Mouse (Mus musculus) cerebellum, adult 18-20 months (tissue): Measurements from ENCODE around the gene Erc1.
A peak's percentile ranks its signal among the peaks of the same experiment; 100 is the strongest.
"Not testable (repeated sequence)": the region's sequence is repeated elsewhere in the genome, so short reads cannot be mapped to it uniquely, and the experiment has no call there.

Experiments
- DNase-seq, 2 experiments: peaks; one replicate each; pipeline ENCODE4 v3.0.0; 2021

The Erc1 gene

DNA sequence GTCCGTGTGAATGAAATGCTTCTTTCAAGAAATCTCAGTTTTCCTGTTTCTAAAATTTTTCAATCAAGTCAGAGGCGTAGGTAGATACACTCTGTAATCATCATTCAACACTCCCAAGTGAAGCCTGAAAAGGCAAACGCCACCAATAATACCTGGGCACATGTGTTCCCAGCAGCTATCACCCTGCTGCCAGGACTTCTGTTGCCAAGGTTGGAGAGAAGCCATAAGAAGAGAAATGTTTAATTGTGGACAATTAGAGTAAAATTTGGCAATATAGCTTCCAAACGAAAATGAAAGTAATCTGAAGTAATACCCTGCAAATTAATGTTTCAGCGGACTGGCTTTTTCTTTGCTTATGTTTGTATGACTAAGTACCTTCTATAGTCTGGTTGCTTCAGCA, 140.1 kb downstream of the Erc1 start:
- peak; percentile 42 to 43 for DNase-seq

DNA sequence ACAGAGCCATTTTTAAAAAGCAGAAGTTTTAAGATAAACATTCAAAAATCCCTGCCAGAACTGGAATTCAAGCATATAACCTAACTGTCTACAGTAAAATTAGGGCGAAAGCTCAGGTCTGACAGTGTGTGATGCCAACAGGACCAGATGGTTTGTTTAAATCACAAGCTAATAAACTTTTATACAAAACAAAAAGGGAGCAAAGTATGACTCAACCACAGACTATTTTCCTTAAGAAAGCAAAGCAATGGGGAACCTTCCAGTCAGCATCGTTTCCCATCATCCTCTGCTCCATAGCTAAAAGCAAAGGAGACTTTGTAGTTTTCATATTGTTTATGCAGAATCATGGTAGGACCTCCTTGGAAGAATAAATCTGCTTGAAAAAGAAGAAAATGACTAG, 143.1 kb downstream of the Erc1 start:
- no peak for DNase-seq

DNA sequence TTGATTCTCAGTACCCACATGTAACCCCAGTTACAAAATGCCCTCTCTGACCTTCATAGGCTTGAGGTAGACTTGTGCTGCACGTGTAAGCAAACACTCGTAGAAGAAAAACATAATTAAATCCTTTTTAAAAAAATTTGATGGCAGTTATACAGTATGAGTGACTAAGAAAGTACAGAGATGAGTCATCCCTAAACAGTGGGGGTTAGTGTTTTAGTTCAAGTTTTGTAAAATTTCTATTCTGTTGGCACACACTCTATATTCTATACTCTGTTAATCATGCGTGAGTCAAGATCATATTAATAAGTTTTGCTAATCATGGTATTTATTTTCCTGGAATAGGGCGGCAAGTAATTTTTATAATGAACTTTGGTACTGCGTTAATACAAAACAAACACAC, 155.2 kb downstream of the Erc1 start:
- DNase-seq = no peak

DNA sequence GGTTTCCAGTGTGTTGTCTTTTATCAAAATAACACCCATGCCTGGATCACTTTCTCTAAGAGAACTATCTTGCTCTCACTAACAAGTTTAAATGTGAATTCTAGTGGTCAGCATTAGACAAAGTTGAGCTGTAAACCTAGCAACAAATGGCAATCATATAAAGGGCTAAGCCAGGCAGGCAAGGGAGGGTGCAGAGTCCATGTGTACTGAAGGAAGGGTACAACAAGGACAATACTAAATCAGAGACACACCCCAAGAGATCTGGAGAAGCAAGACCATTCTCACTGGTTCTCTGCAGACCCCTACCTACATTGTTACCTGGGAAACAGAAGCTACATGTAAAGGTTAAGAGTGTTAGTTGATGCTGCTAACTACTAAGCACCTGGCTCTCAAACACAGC, 161.5 kb downstream of the Erc1 start:
- DNase-seq = no peak

DNA sequence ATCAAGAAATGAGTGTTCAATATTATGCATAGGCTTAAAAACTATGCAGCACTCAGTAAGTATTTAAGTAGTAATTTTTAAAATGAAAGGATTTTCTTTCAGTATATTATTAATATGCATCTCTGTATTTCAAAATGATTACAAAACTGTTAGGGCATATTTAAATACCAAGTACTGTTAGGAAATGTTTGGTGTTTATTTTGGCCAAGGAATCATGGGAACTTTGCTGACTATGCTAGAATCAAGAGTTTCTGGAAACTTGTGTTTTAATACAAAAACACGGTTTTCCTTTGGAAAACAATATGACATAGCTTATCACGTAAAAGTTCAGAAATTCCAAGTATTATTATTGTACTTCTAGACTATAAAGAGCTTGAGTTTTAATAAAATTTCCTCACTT, 167.2 kb downstream of the Erc1 start:
- DNase-seq = no peak

DNA sequence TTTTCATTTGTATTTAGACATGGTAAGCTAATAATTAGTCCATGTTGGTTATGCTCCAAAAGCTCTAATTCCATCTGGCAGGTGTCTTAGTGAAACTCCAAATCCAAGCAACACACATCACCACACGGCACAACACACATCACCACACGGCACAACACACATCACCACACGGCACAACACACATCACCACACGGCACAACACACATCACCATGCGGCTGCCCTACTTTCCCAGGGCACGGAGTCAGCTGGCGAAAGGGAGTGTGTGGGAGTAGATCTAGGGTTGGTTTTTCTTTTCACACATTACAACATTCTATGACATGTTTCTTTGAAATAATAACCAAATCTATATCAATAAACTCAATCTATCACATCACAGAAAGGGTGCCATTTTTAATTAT, 173.2 kb downstream of the Erc1 start:
- DNase-seq = peak; percentile 24 to 36

DNA sequence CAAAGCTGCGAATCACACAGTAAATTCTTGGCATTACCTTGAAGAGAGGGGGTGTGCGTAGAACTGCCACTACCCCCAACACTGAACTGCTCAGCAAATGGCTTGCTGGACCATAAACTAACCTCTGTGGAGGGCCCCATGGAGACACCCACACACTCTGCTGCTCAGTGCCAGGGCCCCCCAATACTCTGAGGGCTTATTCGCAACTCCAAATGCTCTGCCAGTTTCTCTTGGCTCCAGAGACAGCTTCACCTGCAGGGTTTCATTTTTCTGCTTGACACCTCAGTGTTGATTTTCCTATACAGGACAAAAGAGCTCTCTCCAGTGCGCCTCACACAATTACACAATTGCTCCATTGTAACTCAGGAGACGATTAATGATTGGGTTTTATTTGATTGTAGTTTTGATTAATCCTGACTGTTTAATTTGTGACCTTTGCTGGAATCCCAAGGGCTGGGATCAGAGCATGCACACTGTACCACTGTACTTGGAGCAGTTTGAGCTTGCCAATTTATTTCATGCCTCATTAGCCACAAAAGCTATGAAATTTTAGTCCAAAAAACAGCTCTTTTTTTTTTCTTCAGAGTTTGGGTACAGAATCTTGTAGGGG, 173.7 kb downstream of the Erc1 start:
- peak; percentile 75 to 78 for DNase-seq

DNA sequence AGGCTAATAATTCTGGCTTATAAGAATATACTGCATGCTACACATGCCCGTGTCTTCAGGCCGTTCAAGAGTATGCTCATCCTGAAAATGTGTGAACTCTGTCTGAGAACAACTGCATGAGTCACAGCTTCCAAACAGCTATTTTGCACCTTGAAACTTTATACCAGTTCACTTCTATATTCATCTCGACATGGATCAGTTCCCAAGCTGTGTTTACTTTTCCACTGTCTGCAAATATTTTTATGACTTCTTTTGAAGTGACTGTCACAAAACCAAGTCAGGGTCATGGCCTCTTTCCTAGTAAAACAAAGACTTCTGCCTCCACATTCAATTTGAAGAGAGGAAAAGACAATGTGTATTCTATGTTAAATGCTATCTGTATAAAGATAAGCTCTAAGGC, 178.2 kb downstream of the Erc1 start:
- DNase-seq = no peak

DNA sequence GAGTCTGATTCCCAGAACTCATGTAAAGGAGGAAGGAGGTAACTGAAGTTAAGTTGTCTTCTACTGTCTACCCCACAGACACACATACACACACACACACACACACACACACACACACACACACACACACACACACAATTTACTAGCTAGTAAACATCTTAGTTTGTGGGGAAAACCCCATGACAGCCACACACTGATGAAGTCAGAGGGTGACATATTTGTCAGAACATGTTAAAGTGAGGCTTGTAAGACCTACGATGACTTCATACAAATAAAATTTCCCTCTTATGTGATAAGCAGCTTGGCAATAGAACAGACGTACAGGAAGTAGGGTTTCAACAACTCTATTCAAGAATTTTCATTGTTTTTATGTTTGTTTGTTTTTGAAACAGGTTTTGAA, 185.0 kb downstream of the Erc1 start:
- no peak for DNase-seq

DNA sequence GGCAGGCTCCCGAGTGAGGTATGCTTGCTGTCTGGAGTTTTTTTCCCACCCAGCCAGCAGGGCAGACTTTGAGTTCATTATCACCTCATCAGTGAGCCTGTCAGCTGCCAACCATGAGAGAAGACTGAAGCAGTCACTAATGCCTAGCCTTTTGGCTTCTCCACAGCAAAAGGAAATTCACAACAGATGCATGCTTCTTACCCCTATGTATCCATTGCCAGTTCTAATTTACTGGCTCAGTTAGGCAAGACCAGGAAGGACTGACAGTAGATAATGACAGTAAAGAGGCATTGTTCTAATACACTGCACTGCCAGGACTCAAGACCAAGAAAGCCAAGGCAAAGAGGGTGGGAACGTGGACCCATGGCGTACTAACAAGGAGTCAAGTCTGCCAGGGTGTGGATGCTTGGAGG, 186.9 kb downstream of the Erc1 start:
- DNase-seq = peak; percentile 62 to 66

DNA sequence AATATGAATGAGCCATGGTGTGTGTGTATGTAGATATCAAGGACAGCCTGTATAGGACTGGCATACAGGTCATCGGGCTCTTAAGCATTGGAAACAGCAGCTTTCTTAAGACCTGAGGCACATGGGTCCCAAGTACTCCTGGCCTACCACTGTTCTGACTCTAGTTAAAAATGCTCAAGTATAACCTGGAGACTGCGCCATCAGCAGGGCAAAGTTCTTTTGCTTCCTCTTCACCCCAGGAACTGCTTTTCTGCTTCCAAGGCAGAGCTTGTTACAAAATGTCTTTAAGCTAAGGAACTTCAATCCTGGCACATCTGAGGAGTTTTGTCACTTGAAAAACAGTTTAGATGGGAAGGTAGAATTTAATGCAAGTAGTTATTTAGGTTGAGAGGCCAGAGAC, 189.5 kb downstream of the Erc1 start:
- no peak for DNase-seq

DNA sequence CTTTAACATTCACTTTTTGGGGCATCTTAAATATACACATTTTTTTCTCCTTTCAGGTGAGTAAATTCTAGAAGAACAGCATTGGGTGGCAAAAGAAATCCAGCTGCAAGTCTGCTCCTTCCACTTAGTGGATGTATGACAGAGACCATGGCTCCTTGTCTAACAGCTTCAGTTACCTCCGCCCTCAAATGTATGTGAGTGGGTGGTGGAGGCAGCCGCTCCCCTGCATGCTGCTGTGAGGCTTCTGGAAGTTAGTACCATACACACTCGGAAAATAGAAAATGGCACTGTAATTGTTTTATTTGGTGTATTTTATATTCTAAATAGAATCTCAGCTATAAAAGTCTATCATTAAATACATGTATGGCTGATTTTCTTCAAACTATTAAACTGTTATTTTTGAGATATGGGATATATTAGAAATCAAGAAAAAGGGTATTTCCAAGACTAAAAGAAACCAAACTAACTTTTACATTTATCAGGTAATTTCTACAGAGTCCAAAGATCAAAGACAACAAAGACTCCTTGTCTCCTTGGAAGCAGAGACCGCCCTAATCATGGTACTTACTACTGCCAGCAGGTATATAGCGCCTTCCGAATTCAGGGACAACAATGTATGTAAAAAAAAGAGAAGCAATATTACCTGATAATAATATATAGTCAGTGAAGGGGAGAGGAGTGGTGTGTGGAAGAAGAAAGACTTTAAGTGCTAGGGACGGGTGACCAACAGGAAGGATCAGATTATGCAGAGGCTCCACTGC, 190.4 kb downstream of the Erc1 start:
- no peak for DNase-seq

DNA sequence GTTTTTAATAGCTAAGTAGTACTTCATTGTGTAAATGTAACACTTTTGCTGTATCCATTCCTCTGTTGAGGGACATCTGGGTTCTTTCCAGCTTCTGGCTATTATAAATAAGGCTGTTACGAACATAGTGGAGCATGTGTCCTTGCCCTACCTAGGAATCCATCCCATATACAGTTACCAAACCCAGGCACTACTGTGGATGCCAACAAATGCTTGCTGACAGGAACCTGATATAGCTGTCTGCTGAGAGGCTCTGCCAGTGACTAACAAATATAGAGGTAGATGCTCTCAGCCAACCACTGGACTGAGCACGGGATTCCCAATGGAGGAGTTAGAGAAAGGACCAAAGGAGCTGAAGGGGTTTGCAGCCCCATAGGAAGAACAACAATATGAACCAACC, 193.2 kb downstream of the Erc1 start:
- DNase-seq = not testable (repeated sequence)

DNA sequence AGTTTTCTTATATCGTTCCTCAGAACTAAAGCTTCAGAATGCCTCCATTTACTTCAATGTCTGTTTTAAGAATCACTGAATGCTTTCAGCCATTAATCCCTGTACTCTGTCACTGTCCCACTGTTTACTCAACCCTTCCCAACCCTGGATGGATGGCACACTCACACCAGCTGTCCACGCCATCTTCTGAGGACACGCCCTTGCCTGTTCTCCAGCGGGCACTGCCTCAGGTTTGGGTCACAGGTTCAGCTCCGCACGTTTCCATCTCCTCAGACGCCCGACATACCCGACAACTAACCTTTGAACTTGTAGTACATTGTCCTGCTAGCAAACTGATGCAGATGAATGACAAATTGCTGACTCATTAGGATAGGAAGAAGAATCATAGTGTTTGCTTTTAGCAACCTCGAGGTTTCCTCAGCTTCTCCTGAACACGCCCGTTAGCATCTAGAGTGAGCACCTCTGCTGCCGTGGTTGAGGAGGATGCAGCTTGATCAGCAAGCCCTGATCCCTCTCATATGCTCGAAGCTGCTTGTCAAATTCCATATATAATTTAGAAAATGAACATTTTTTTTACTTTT, 204.0 kb downstream of the Erc1 start:
- no peak for DNase-seq

DNA sequence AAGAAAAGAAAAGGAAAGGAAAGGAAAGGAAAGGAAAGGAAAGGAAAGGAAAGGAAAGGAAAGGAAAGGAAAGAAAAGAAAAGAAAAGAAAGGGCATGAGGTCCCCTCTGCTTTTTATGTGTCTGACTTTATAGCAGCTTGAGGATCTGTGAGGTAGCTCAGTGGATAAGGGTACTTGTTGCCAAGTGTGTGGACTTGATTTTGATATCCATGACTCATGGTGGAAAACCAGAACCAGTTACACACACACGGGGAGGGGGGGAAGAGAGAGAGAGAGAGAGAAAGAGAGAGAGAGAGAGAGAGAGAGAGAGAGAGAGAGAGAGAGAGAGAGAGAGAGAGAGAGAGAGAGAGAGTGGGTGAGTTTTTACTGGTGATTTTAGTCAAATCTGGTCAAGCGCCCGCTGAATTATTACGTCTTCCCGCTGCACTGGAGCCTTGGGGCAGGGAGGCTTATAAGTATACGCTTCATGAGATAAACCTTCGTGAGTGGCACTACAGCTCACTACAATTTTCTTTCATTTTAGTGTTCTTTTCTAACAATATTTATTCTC, 204.7 kb downstream of the Erc1 start:
- no peak for DNase-seq

DNA sequence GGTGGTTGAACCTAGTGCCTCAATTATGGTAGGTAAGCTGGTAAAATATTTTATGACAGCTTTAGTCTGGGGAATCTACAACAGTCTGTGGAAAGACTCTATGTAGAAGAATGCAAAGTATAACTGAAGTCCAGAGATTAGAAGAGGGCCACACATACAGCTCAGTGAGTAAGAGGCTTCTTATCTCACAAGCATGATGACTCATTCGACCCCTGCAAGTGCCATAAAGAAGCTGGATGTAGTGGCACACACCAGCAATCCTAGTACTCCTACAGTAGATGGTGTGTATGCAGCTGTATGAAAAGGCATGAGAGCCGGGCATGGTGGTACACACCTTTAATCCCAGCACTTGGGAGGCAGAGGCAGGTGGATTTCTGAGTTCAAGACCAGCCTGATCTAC, 205.2 kb downstream of the Erc1 start:
- DNase-seq = no peak

DNA sequence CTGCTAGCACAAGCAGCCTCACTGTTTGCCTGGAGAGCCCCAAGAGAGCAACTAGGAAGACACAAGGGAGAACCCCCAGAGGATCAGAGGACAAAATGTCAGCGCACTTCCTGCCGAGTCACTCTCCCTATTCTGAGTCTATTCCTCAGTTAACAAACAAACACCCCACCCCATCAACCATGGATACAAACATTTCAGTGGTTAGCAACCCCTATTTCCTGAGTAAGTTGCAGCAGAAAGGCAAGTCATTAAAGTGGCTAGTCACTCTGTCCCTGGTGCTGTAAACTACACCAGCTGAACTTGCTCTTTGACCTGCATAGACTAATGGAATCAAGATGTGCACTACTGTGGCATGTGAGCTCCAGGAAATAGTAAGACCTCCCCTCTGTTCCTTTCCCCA, 212.3 kb downstream of the Erc1 start:
- no peak for DNase-seq

DNA sequence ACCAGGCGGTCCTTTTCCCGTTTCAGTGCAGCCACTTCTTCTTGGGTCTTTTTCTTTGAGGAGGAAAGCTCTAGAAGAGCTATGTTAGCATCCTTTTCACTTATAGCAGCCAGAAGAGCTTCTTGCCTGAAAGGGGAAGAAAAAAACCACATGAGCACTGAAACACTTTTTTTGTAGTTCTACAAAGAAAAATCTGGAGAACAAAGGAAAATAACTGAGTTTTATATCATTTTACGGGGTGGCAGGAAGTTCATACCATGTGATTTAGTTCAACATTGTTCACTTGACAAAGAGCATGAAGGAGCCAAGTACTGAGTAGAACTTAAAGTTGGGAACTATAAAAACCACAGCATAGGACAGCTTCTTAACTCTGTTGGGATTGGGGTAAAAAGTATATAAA, 217.3 kb downstream of the Erc1 start:
- no peak for DNase-seq

DNA sequence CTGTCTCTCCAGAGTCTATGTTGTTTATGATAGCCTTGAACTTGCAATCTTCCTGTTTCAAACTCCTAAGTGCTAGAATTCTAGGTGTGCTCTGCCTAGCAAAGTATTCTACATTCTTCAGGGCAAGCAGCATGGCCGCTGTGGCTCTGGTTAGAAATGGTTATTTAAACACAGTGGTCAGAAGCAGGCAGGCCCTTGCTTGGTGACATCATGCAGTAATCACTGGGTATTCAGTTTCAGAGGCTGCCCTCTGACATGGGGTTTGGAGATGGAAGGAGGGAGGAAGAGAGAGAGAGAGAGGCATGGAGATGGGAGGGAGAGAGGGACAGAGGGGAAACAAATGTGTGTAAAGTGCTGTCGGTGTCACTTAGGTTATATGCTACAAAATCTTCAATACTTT, 246.6 kb downstream of the Erc1 start:
- no peak for DNase-seq

DNA sequence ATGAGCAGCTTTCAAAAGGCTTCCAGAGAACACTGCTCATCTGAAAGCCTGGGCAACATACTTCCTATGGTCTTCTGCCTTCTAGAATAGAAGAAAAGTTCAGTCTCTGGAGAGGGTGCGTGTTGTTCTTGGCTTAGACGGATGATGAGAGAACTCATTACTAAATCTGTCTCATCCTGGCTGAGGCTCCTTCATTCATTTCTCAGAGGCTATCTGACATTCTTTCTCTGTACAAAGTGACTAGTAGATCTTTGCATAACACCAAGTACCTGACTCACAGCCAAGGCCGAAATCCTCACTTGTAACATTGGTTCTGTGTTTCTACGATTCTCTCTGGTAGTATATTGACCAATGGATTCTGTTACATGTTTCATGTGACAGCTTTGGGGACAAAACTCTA, 252.5 kb downstream of the Erc1 start:
- no peak for DNase-seq

DNA sequence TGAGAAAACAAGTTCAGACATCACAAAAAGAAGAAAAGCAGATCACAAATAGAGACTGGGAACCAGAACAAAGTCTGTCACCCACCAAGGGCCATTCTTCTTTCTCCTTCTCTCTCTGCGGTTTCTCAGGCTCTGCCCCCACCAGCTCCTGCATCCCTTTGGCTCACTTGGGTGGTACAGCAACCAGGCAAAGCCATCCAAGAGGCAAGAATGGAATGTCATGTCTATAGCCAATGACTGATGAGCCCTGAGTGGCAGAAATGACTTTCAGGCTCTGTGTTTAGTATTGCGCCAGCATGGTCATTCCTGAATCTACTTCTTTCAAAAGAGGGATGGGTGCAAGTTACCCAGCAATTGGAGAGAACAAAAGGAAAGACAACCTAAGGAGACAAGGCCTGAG, 257.1 kb downstream of the Erc1 start:
- DNase-seq = no peak

DNA sequence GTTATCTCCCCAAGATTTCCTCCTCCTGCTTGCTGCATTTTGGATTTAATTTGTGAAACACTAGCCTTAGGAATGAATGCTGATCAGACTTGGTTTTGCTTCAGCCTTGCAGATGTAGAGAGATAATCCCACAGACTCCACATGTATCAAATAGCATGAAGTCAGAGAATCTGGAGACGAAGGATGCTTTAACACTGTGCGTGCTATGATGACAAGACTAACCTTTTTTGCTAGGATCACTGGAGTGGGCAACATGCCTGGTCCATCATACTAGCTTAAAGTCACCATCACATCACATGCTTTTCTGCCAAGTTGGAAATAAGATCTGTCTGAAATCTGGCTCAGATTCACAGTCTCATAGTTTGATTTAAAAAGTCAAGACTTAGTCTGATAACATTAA, 260.1 kb downstream of the Erc1 start:
- no peak for DNase-seq

DNA sequence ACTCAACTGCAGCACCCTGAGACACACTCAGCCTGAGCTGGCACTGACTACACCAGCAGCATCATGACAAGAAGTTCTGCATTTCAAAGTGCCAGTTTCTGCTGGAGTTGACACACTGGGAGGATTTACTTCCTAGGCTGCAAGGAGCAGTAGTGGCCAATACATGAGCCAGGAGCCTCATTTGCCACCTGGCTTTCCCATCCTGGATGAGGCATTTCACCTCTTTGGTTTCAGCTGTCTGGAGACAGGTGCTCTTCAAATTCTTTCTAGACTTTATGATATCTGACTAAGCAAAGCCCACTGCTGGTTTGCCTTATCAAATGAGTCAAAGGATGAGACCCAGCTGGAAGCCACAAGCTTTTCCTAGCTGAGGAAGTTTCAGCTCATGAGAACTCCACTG, 260.5 kb downstream of the Erc1 start:
- no peak for DNase-seq

DNA sequence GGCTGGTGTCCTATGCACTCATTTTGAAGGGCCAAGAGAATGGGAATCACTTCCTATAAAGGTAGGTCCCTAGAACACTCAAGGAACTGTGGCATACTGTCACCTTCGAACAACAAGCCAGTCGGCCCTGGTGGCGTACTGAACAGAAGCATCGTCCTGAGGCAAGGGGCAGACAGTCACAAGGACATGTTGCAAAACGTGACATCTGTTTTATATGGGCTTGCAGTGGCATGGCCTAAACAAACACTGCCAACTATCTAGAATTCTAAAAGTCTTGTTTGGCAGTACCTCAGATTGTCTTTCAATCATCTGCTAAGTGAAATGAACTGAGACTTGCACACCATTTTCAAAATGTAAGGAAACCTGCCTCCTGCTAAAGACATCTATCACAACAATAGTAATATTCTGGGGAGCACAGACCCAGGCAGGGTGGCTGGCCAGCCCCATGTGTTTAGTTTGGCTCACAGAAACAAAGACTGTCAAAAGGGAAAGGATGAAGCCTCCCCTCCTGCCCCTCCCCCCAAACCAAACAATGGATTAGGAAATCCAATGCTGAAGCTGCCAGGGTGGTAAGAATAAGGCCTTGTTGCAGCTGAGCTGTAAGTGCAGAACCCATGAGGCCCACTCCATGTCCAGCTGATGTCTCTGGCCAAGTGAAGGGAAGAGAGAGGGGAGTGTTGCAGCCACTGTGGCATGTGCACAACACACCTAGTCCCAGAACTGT, 262.2 kb downstream of the Erc1 start:
- no peak for DNase-seq
